Mouse (Mus musculus) hindbrain, embryonic 16.5 days (tissue): ENCODE results near the gene Clcn5. TPM values are rescaled to one million over a fixed set of nuclear protein-coding genes. Genes with fewer than 3 reads are reported as not detected.

Experiments used
- ATAC-seq: fragments of 200-750 bp; cut with Nextera tagmentation; 2 replicates; pipeline ENCODE4 v1.8.0; 2017; ENCODE audit warnings: moderate TSS enrichment, moderate library complexity
- H3K27ac ChIP-seq: fragments of 300-500 bp; sonication (generic); 2 replicates; pipeline ENCODE4 v1.5.1; 2014; ENCODE audit warnings: low read depth, mild to moderate bottlenecking, control low read depth, low read length, moderate library complexity
- H3K27me3 ChIP-seq: fragments of 300-500 bp; sonication (generic); replicated peaks from 2 replicates; pipeline ENCODE4 v1.6.1; 2014; ENCODE audit warnings: low read length; ENCODE audit not compliant: control insufficient read depth, insufficient read depth
- H3K36me3 ChIP-seq: fragments of 300-500 bp; sonication (generic); 2 replicates; pipeline ENCODE4 v1.6.1; 2014; ENCODE audit warnings: mild to moderate bottlenecking, low read length, moderate library complexity, mixed read lengths; ENCODE audit not compliant: control insufficient read depth, insufficient read depth
- H3K4me1 ChIP-seq: fragments of 300-500 bp; sonication (generic); 2 replicates; pipeline ENCODE4 v1.6.1; 2014; ENCODE audit warnings: low read depth, low read length; ENCODE audit not compliant: control insufficient read depth, insufficient read depth
- H3K4me2 ChIP-seq: fragments of 300-500 bp; sonication (generic); 2 replicates; pipeline ENCODE4 v1.6.1; 2014; ENCODE audit warnings: mild to moderate bottlenecking, low read length, control low read depth, moderate library complexity
- H3K4me3 ChIP-seq: fragments of 300-500 bp; sonication (generic); 2 replicates; pipeline ENCODE4 v1.5.1; 2014; ENCODE audit warnings: mild to moderate bottlenecking, low read length, control low read depth, moderate library complexity
- H3K9ac ChIP-seq: fragments of 300-500 bp; sonication (generic); 2 replicates; pipeline ENCODE4 v1.6.1; 2014; ENCODE audit warnings: low read depth, mild to moderate bottlenecking, control low read depth, low read length, moderate library complexity
- H3K9me3 ChIP-seq: fragments of 300-500 bp; sonication (generic); 2 replicates; pipeline ENCODE4 v1.6.1; 2014; ENCODE audit warnings: mild to moderate bottlenecking, low read length, moderate library complexity; ENCODE audit not compliant: control insufficient read depth
- WGBS: fragments of 180-500 bp; shearing (Covaris S2); extraction: QIAGEN DNeasy Blood & Tissue Kit; methylation state at CpG from one replicate; pipeline ENCODE4 v1.1.7; 2014; 5-methylcytosine and 5-hydroxymethylcytosine counted together
- polyA plus RNA-seq: library from polyadenylated mRNA; unstranded; fragments of >200 nt; fragmentation: Nextera tagmentation; extraction: Ambion mirVana; gene quantifications from 2 replicates; pipeline ENCODE4 v1.2.1, GENCODE M21; 2015

The Clcn5 gene
- polyA plus RNA-seq, 1 experiment from 2014 or later, result 6.7 TPM

DNA sequence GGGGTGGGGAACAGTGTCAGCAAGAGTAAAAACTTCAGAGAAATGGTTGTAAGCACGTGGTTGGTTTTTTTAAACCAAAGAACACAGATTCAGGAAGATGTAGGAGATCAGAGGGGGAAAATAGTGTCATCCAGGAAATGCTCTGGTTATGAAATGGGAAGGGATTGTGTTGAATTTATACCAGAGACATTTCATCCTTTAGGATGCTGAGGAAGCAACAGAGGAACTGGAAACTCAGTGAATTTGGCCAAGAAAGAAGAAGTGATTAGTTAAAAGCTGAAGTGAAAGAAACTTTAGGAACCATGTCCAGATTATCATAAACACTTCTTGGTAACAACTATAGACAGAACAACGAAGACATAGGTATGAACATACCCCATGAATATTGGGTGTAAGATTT lies 26.2 kb downstream of the Clcn5 start:
- no peak overlapping the region for H3K27ac ChIP-seq
- WGBS, result 77% methylated on average over 2 of the region's 2 CpGs
- no peak overlapping the region for H3K9ac ChIP-seq
- no peak overlapping the region for H3K4me2 ChIP-seq
- H3K4me3 ChIP-seq, result no peak overlapping the region
- no peaks in the 10 kb centered on the region for H3K36me3 ChIP-seq
- H3K27me3 ChIP-seq, result no peaks in the 10 kb centered on the region
- H3K4me1 ChIP-seq, result no peaks in the 10 kb centered on the region
- no peaks in the 10 kb centered on the region for H3K9me3 ChIP-seq
- ATAC-seq, result no peak

DNA sequence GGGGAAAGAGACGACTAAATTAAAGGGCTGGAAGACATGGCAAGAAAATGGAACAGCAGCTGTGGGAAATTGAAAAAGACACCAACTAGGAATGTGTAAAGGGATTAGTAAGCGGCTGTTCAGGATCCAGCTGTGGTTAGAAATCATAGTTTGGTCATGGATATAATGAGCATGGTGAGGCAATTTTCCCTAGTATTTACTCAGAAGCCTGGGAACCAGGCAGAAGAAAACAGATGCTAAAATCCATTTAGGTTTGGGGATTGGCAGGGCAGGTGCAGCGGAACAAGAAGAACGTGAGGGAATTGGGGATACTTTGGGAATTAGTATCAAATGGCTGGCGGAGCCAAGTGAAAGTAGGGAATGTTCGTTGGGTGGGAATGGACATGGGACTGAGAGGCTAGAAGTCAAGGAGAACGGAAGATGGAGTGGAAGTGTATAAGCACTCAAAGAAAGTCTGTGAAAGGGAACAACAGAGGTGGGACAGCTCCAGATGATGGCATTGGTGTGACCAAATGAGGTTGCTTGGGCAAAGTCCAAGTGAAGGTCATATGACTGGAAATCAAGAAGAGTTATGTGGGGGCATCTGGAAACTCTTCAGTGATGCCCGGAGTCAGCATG lies 26.9 kb downstream of the Clcn5 start:
- Histone ChIP-seq H3K36me3 (no peaks in the 10 kb centered on the region), H3K4me2 (no peak overlapping the region), H3K27me3 (no peaks in the 10 kb centered on the region), H3K9me3 (no peaks in the 10 kb centered on the region), H3K4me1 (no peaks in the 10 kb centered on the region), H3K27ac (no peak overlapping the region), H3K4me3 (no peak overlapping the region), H3K9ac (no peak overlapping the region)
- WGBS, result 82% methylated on average over 8 of the region's 8 CpGs
- no peak for ATAC-seq

- Histone ChIP-seq H3K4me2 (no peak overlapping the region), H3K27ac (no peak overlapping the region), H3K4me1 (no peaks in the 10 kb centered on the region), H3K36me3 (no peaks in the 10 kb centered on the region), H3K27me3 (no peaks in the 10 kb centered on the region), H3K9ac (no peak overlapping the region), H3K9me3 (no peaks in the 10 kb centered on the region), H3K4me3 (no peak overlapping the region)
- WGBS, result 20% methylated on average over 2 of the region's 2 CpGs
- ATAC-seq, result no peak
Observed at GRCm38 (mm10) chrX:7288976-7289375, 30.2 kb downstream of the Clcn5 start.

DNA sequence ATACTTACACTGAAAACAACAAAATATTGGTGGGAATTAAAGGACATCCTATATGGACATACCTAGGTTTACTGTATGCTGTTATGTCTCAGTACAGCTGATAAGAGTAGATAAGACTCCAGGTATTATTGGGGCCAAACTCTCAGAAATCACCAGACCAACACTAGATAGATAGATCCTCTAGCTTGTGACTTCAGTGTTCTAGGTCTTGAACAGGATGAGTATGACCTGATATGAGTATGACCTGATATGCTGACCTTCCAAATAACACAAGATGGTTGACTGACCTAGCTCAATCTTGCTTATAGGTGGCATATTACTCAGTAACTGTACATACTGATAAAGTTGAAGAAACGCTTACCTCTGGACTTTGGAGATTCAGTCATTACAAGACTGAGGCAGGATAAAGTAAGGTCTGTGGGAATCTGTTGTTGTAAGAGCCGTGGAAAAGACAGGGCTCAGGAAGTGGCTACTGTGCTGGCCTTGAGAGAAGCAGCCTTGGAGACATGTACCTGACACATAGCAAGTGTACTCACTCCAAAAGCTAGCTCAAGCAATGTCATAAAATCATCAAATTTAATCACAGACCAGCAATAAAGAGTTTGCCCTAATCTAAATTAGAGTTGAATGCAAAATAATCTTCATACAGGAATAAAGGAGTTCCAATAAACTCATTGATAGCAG lies 32.0 kb downstream of the Clcn5 start:
- Histone ChIP-seq H3K27me3 (no peaks in the 10 kb centered on the region), H3K9ac (no peak overlapping the region), H3K4me2 (no peak overlapping the region), H3K36me3 (no peaks in the 10 kb centered on the region), H3K27ac (no peak overlapping the region), H3K4me1 (no peaks in the 10 kb centered on the region), H3K9me3 (no peaks in the 10 kb centered on the region), H3K4me3 (no peak overlapping the region)
- no peak for ATAC-seq
- 84% methylated on average over 2 of the region's 2 CpGs for WGBS

DNA sequence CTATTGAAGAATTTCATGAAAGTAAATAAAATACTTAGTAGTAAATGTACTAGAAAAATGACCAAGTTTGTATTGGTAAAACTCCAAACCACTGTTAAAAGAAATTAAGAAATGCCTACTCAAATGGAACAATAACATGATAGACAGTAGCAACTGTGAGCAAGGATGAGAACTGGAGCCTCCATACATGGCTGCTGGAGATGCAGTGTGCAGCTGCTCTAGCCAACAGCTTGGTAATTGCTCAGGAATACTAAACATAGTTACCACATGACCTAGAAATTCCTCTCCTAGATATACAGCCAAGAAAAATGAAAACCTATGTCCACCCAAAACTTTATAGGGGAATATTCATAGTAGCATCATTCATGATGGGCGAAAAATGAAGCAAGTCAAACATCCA lies 36.5 kb downstream of the Clcn5 start:
- H3K27me3 ChIP-seq, result no peaks in the 10 kb centered on the region
- no peak for ATAC-seq
- H3K4me1 ChIP-seq, result no peaks in the 10 kb centered on the region

DNA sequence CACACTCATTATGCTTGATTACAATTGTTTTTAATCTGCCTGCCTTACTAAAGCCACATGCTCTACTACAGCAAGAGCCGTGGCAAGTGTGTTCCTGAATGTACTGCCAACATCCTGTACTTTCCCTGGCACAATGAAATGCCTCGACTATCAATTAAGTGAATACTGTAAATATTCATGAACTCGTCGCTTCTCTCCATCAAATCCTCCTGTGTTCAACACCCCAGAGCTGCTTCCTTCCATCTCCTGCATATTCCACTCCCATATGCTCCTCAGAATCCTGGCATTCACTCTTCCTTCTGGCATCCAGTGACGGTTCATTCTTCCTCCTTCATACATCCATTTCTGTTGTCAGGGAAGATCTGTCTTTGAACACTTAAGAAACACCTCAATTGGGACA lies 39.4 kb downstream of the Clcn5 start:
- no peak overlapping the region for H3K4me2 ChIP-seq
- H3K4me1 ChIP-seq, result no peaks in the 10 kb centered on the region
- no peaks in the 10 kb centered on the region for H3K9me3 ChIP-seq
- WGBS, result 40% methylated on average over 5 of the region's 5 CpGs
- no peaks in the 10 kb centered on the region for H3K27me3 ChIP-seq
- no peak overlapping the region for H3K9ac ChIP-seq
- no peak overlapping the region for H3K27ac ChIP-seq
- H3K36me3 ChIP-seq, result no peaks in the 10 kb centered on the region
- ATAC-seq, result no peak
- H3K4me3 ChIP-seq, result no peak overlapping the region

More for the DNA sequence above, 36.5 kb downstream of the Clcn5 start:
- Histone ChIP-seq H3K4me3 (no peak overlapping the region), H3K9me3 (no peaks in the 10 kb centered on the region), H3K27ac (no peak overlapping the region), H3K4me2 (no peak overlapping the region), H3K36me3 (no peaks in the 10 kb centered on the region), H3K9ac (no peak overlapping the region)
- 75% methylated on average over 1 of the region's 1 CpGs for WGBS

- Histone ChIP-seq H3K9ac (no peak overlapping the region), H3K36me3 (no peaks in the 10 kb centered on the region), H3K4me3 (no peak overlapping the region), H3K27me3 (no peaks in the 10 kb centered on the region), H3K4me2 (no peak overlapping the region), H3K27ac (no peak overlapping the region), H3K9me3 (no peaks in the 10 kb centered on the region), H3K4me1 (no peaks in the 10 kb centered on the region)
- WGBS, result 65% methylated on average over 6 of the region's 6 CpGs
- no peak for ATAC-seq
Observed at GRCm38 (mm10) chrX:7276564-7276963, 42.6 kb downstream of the Clcn5 start.

GRCm38 (mm10) chrX:7261149-7261548 lies 58.0 kb downstream of the Clcn5 start:
- no peak overlapping the region for H3K27ac ChIP-seq
- H3K4me1 ChIP-seq, result no peaks in the 10 kb centered on the region
- no peak overlapping the region for H3K4me2 ChIP-seq
- no peaks in the 10 kb centered on the region for H3K9me3 ChIP-seq
- ATAC-seq, result no peak
- no peak overlapping the region for H3K4me3 ChIP-seq
- no peaks in the 10 kb centered on the region for H3K27me3 ChIP-seq
- no peaks in the 10 kb centered on the region for H3K36me3 ChIP-seq
- H3K9ac ChIP-seq, result no peak overlapping the region
- WGBS, result 95% methylated on average over 5 of the region's 5 CpGs

DNA sequence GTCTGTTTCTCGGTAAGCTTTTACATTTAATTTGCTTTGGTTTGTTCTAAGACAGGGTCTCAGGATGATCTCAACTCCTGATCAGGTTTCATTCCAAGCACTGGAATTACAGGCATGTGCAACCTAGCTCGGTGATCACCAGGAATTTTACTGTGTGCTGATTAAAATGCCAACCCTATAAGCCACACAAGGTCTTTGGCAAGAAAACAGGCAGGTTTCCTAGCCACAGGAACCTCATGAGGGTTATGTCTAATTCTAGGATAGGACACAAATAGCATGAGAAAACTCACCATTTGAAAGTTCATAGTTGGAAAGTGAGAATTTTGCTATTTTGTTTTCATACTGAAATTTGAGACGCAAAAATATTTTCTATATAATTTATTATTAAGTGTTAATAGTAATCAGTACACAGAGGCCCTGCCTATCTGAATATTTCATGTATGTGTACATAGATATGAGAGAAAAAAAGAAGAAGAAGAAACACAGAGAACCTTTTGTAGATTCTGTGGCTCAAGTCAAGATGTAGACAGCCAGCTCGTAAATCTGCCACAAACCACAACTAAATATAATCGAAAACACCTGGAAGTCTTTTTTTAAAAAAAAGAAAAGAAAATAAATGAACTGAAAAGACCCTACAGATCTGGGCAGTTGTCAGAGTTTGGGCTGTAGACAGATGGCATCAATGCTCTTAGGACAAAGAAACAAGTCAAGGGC lies 58.6 kb downstream of the Clcn5 start:
- no peaks in the 10 kb centered on the region for H3K36me3 ChIP-seq
- no peaks in the 10 kb centered on the region for H3K27me3 ChIP-seq
- no peak overlapping the region for H3K27ac ChIP-seq
- H3K9ac ChIP-seq, result no peak overlapping the region
- WGBS, result 83% methylated on average over 5 of the region's 5 CpGs
- no peak overlapping the region for H3K4me3 ChIP-seq
- no peaks in the 10 kb centered on the region for H3K4me1 ChIP-seq
- H3K9me3 ChIP-seq, result no peaks in the 10 kb centered on the region
- no peak overlapping the region for H3K4me2 ChIP-seq
- no peak for ATAC-seq
